Mouse (Mus musculus) right cerebral cortex, postnatal 14 days (tissue): ENCODE results near the gene Afdn.
"Not testable (repeated sequence)": the region's sequence is repeated elsewhere in the genome, so short reads cannot be mapped to it uniquely, and the experiment has no call there.

Source experiments
- DNase-seq: peaks from one replicate; pipeline ENCODE4 v3.0.0; 2022

The Afdn gene

DNA sequence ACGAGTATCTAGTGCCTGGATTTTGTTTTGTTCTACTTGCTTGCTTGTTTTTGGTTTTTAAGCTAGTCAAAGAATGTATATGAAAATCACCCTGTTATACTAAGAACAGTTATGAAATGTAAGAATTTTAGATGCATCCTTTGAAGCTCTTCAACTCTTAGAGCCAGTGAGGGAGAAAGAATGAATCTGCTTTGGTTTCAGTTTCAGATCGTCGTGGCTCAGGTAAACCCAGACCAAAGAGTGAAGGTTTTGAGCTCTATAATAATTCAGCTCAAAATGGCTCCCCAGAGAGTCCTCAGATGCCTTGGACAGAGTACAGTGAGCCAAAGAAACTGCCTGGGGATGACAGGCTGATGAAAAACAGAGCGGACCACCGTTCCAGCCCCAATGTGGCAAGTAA lies 123.2 kb downstream of the Afdn start:
- DNase-seq, result no peak

DNA sequence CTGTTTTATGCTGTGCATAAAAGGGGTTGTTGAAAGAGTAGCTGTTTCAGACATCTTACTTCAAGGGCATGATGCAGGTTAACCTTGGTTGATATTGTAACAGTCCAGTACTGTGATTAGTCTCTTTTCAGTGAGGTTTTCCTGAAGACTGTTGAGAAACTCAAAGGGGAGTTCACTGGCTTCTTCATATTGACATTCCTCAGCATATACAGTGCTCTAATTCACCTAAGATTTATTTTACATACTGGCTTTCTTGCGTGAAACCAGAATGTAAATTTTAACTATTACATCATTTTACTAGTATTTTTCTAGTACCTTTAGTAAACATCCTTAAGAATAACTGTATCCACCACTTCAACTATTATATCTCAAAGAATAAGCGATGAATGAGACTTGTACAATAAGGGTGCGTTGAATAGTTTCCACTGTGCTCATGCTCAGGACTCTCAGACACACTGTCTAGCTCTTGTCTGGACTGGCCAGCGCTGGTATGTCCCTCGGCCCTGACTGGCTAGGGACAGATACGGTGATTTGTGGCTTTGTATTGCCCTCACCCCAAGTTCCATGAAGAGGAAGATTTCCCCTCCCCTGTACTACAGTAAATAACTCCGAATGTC lies 129.6 kb downstream of the Afdn start:
- no peak for DNase-seq

DNA sequence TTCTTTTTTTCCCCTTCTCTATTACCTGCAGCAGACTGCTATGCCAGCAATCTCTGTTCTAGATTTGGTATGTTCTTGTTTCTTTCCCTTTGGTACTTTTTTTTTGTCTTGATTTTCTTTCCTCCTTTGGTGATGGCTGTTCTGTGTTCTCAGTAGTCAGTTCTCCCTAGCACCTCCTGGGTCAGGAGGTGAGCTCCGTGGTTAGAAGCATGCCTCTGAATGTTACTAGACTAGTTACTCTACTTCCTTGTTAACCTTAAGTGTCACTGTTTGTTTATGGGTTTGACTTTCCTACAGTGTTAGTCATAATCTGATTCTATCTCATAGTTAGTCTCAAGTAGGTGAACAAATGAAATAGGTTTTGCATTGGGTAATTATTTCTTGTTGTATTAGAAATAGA lies 130.6 kb downstream of the Afdn start:
- DNase-seq, result no peak

DNA sequence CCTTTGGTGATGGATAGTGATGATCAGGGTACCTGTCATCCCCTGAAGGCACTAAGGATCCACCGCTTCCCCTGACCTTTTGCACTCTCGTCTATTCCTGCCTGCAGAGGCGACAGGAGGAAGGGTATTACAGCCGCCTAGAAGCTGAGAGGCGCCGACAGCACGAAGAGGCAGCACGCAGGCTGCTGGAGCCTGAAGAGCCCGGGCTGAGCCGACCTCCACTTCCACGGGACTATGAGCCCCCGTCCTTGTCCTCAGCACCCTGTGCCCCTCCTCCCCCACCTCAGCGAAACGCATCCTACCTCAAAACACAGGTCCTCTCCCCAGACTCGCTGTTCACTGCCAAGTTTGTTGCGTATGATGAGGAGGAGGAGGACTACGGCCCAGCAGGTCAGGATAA lies 138.5 kb downstream of the Afdn start:
- no peak for DNase-seq

DNA sequence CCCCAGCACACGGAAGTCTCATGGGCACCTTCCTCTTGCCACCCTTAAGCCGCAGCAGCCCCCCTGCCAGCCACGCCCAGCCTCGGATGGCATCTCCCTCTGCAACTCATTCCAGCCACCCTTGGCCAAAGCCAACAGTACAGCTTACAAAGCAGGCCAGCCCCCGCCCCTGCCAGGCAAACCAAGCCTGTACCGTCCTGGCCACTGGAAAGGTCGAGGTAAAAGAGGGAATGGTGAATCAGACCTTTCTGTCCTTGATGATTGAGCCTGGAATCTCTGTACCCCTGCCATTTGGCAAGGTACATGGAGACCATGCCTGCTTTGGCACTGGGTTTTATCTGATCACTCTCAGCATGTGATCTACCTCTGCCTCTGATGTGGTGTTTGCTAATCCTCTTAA lies 138.9 kb downstream of the Afdn start:
- DNase-seq, result no peak

DNA sequence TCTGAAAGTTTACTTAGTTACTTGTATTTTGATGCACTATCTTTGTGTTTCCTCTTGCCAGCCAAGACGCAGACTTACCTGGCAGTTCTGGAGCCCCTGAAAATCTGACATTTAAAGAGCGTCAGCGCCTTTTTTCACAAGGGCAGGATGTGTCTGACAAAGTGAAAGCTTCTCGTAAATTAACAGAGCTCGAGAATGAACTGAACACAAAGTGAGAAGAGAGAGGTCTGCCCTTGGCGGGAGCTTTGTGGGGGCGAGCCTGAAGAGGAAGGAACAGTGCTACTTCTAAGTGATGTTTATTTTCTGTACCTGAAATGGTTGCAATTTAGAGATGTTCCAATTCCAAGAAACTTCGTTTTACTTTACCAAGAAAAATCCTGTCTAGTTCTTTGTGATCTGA lies 143.5 kb downstream of the Afdn start:
- DNase-seq, result no peak

DNA sequence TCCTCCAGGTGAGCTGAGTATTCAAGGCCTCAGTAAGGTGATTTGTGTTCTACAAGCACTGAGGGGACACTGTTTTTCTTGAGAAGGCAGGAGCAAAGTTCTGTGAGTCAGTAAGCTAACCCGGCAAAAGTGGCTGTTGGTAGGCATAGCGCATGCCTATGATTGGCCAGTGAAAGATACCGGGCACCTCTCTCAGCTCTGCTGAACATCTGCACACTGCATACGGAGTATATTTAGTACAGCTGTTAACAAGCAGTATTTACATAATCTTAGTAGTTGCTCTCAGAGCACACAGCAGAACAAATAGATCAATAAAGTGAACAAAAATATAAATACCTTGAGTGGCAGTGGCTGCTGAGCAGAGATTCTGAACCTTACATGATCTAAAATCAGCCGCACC lies 146.7 kb downstream of the Afdn start:
- DNase-seq, result no peak

DNA sequence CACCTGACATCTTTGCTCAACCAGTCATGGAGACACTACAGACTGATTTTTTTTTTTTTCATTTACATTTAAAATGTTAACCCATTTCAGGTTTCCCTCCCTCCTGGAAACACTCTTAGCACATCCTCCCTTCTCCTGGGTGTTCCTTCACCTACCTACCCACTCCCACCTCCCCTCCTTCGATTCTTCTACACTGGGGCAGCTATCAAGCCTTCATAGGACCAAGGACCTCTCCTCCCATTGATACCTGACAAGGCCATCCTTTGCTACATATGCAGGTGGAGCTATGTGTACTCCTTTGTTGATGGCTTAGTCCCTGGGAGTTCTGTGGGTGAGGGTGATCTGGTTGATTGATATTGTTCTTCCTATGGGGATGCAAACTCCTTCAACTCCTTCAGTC lies 147.3 kb downstream of the Afdn start:
- DNase-seq, result no peak

DNA sequence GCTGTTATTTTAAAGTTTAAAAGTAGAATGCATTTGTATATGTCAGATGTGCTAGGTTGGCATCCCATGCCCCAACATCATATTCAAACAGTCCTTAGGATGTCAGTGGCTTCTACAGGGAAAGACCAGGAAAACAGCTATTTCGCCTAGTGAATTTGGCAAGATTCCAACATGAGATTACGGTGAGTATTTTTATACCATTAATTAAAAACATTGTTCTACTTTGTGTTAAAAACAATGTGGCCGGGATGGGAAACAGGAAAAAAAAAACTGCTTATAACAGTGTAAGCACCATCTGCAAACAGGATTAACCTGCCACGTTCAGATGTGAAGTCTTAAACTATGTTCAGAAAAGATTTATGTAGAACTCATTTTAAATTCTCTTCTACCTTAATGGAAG lies 153.6 kb downstream of the Afdn start:
- no peak for DNase-seq

DNA sequence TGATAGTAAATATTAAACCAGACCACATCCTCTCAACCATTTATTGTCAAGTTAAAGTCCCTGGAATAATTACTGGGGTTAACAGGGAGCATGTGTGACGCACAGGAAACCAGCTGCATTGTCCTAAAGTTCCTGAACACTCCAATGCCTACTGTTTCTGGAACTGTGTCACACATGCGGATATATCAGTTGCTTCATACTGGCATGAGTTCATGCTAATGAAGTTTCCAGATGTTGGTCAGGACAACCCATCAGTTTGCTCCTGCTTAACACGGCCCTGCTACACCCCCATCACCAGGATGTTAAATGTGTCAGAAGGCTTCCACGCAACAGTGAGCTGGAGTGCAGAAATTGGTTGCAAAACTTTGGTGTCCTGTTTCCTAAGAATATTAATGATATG lies 154.2 kb downstream of the Afdn start:
- no peak for DNase-seq

DNA sequence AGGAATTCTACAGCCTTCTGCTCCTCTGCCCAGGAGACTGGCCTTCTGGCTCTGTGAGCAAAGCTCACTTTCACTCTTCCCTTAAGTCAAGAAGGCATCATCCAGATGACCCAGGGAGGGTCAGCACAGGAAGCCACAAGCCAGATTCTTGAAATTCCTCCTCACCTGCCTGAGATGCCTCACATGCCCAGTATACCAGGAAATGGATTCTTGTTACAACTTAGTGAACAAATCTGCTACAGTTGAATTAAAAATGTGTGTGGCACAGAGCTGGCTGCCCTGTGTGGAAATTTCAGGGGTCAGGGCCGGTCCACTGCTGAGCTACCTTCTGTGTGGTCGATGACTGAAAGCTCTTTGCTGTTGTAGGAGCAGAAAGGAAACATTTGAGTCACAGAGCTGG lies 160.4 kb downstream of the Afdn start:
- DNase-seq, result no peak

DNA sequence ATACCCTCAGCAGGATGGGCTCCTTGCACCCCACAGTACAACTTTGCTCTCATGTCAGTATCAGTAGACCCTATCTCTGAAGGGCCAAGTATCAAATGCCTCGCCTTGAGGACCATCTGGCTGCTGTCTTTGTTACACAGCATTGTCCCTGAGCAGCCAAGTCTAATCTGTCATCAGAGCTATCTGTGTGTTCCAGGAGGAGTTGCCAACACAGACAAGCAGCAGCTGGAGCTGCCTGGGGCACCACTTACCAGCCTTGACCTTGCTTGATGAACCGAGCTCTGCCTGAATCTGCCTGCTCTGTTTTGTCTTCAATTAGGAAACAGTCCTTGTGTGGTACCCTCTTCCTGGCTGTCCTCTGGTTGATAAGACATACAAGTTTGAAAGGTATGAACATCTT lies 163.1 kb downstream of the Afdn start:
- DNase-seq, result no peak

DNA sequence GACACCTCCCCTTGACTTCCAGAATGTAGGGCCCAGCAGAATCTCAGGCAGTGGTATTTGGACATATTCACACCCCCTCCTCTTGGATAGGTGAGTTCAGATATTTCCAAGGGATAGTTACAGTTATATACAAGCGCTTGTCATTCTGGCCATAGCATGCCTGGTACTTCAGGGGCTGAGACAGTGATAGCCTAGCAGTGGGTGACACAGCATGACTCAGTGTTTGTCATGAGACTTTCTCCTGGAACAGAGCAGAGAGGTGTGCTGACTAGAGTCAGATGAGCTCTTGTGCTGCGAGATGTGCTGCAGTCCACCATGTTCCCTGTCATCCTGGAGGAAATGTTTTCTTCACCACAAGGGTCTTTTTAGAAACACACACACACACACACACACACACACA lies 164.2 kb downstream of the Afdn start:
- DNase-seq, result no peak

DNA sequence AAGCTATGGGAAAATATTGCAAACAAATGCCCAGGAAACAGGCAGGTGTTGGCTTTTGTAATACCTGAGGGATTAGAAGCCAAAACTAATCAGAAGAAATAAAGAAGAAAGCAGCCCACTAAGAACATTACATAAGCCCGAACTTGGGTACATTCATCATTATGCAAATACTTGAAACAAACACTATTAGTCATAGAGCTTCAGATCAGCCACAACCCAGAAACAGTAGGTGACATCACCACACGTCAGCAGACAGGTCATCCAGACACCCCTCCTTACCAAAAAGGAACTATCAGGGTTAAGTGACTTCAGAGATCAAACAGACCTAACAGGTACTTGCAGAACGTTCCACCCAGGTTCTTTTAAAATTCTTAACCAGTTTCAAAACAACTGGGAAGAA lies 165.6 kb downstream of the Afdn start:
- no peak for DNase-seq

DNA sequence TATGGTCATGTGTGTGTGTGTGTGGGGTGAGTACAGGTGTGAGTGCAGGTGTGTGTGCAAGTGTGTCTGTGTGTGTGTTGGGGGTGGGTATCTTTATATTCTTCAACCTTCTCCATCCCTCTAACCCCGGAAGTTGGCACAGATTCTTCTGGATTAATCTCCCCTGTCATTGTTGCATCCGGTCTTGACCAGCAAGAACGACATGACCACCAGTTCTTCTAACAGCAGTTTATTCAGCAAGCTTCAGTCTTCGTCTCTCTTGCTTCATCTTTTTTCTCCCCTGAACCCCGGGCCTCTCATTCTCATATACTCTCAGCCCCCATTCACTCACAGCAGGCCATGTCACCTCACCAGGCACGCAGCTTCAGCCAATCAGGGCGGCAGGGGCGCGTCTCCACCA lies 170.1 kb downstream of the Afdn start:
- DNase-seq, result no peak

DNA sequence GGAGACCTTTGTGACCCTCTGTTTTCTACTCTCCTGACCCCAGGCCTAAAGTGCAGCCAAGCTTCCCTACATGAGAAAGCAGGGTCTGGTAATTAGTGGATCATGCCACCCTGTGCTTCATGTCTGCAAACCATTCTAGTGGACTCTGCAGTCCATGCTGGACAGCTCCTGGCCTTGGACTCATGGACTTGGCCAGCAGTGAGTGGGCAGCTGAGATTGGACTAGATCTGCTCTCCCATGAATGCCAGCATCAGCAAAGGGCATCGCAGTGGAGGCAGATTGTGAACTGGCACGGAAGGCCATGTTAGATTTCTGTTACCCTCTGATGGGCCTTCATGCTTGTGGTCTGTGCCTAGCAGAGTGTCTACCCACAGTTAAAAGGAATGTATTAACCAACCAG lies 175.0 kb downstream of the Afdn start:
- DNase-seq, result not testable (repeated sequence)

DNA sequence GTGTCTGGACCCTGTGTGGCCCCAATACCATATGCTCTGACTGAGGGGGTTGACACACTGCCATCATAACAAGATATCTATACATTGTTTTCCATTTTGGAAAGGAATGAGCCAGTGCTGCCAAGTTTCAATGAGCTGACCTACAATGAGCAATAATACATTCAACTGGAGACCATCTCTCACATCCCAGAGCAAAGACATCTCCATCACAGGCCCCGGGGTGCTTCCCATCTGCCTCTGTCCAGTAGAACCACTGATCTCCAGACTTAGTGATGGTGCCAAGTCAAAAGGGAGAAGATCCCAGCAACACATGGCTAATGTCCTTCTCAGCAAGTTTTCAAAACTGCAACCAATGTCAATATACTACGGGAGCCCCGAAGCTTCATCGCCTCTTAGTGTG lies 177.4 kb downstream of the Afdn start:
- DNase-seq, result no peak

DNA sequence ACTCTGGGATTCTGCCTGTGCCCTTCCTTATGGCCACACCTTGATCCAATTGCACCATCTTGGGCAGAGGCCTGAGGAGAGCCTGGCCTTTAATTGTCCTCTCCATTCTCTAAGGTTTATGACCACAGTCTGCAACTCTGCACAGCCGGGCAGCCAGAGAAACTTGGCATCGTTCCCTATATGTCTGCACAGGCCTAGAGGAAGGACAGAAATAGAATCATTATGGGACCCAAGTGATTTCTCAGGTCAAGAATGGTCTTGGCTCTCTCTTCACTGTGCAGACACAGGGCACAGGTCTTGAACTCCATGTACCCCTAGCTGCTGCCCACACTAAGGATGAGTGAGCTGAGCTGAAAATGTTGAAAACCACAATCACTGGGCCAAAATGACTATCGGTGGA lies 178.3 kb downstream of the Afdn start:
- DNase-seq, result no peak

DNA sequence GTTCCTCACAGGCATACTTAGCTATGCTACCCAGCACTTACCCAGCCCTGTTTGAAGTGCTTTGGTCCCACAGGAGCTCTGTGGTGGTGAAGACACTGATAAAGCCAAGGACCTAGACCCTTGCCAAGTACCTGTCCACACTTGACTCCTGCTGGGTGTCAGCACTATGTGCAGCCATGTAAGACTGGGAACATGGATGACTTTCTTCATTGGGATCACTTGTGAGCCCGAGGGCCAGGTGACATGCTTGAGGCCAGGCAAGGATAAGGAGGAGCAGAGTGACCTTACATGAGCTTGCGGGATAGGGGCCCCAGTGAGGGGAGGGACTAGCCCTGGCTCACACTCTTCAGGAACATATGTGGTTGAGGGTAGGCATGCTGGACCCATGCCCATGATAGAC lies 178.9 kb downstream of the Afdn start:
- not testable (repeated sequence) for DNase-seq

DNA sequence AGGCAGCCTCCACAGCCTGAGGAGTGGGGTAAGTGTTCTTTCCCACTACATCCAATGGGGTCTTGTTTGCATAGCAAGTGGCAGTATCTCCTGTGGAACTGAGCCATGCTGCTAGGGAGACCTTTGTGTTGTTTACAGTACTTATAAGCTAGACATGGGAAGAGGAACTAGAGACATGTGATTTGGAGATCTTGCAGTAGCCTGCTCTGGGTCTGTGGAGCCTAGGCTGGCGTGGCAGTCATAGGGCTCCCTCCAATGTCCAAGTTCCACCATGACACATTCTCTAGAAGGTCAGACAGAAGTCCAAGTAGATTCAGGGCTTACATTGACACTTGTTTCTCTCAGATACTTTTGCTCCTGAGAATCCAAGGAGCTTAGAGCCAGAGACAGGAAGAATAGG lies 180.1 kb downstream of the Afdn start:
- DNase-seq, result no peak

DNA sequence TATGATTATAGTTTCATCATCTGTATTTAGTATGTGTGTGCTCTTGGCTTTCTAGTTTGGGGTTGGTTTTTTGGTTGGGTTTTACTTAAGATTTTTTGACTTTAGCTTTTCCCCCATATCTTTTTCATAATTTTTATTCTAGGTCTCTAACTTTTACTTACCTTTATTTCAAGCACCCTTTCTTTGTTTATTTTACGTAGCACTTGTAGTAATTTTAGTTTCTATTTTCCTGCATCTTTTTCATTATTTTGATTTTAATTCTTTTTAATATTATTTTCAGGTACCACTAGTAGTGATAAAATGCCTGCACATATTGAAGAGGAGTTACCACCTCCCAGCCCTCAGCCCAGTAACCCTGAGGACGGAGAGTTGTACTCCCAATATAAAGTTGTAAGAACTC lies 187.7 kb downstream of the Afdn start, which contains the start of gene Gm7168:
TSS of gene Gm7168 (plus strand) at position 301 of the 400 bp plus-strand sequence.
- DNase-seq, result not testable (repeated sequence)

DNA sequence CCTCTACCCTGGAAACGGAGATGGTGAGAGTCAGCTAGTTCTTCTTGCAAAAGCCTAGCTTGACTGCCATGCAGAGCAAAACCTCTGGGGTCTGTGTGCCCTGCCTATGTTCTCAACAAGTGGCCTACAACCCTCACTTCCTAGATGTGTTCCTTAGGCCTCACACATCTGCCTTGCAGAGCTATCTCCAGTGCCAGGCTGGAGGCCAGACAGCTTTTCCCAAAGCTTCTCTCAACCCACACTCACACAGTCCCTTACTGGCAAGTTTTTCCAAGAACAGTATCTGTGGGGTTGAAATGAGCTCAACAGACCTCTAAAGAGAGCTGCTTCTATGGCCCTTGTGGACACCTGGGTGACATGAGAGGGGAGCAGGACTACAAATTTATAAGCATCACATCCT lies 191.2 kb downstream of the Afdn start:
- DNase-seq, result not testable (repeated sequence)
